Mouse (Mus musculus) spleen, postnatal 0 days (tissue): ENCODE measurements around the gene Cpa4. TPM values are rescaled to one million over a fixed set of nuclear protein-coding genes. Genes with fewer than 3 reads are reported as not detected.

Experiments used
- polyA plus RNA-seq: library from polyadenylated mRNA; unstranded; fragments of >200 nt; fragmentation: Nextera tagmentation; extraction: Ambion mirVana; gene quantifications from 2 replicates; pipeline ENCODE4 v1.2.1, GENCODE M21; 2015

Cpa4 gene
- polyA plus RNA-seq, result 0.04 TPM in 1 of 2 replicates, not detected in the other

GRCm38 (mm10) chr6:30568069-30568468 is at the start of gene Cpa4:
TSS of gene Cpa4 (plus strand) at chr6:30568369.

GRCm38 (mm10) chr6:30541009-30541799 is 27.0 kb upstream of the Cpa4 start, which contains the start of gene Cpa2:
TSS of gene Cpa2 (plus strand) at chr6:30541582.

GRCm38 (mm10) chr6:30610710-30611109 is 42.5 kb downstream of the Cpa4 start, which contains the start of gene Cpa5:
TSS of gene Cpa5 (plus strand) at chr6:30611010.

GRCm38 (mm10) chr6:30638674-30639268 is 70.6 kb downstream of the Cpa4 start, which contains the start of gene Cpa1:
TSS of gene Cpa1 (plus strand) at chr6:30639218.

Other genes with a start within 250 kb of the Cpa4 start
- gene Zc3hc1, start 177.3 kb upstream of the Cpa4 start, polyA plus RNA-seq, result 27.1 and 29.1 TPM in 2 replicates
- 6.5 and 7.0 TPM in 2 replicates for gene Klhdc10, start 166.5 kb upstream of the Cpa4 start, polyA plus RNA-seq
- gene Tmem209, start 58.6 kb upstream of the Cpa4 start, polyA plus RNA-seq, result 22.9 and 26.3 TPM in 2 replicates
- 0.26 TPM in 1 of 2 replicates, not detected in the other for gene Ssmem1, start 58.5 kb upstream of the Cpa4 start, polyA plus RNA-seq
- gene Cpa2, start 26.8 kb upstream of the Cpa4 start, polyA plus RNA-seq, result 5.7 and 16.5 TPM in 2 replicates
- gene Cpa5, start 42.6 kb downstream of the Cpa4 start, polyA plus RNA-seq, result not detected in 2 replicates
- gene Cpa1, start 70.8 kb downstream of the Cpa4 start, polyA plus RNA-seq, result 5.4 and 22.8 TPM in 2 replicates
- gene Cep41, start 125.4 kb downstream of the Cpa4 start, polyA plus RNA-seq, result 7.7 and 7.9 TPM in 2 replicates
- 118 and 147 TPM in 2 replicates for gene Mest, start 155.2 kb downstream of the Cpa4 start, polyA plus RNA-seq